Mouse (Mus musculus) bone marrow macrophage, adult 2 months (primary cell): ENCODE results near the gene Zdhhc14.

Source experiments
- CTCF ChIP-seq: IDR thresholded peaks from 2 replicates; pipeline ENCODE4 v1.5.1; 2012; ENCODE audit warnings: low read depth, mild to moderate bottlenecking, low read length, moderate library complexity
- POLR2A ChIP-seq: IDR thresholded peaks from 2 replicates; pipeline ENCODE4 v1.6.1; 2012; ENCODE audit warnings: mild to moderate bottlenecking, low read depth, low read length, borderline replicate concordance

- no peak for TF ChIP-seq CTCF
- no peak for TF ChIP-seq POLR2A
These were observed 79.9 kb downstream of the Zdhhc14 start for GRCm38 (mm10) chr17:5572096-5572730.
